Mouse (Mus musculus): ENCODE measurements at regions not wholly inside any gene's neighbourhood (a gene's known extent, or its start where the extent isn't known, plus 50 kb on each side); places are given as distances from the start of the nearest gene placed in this dataset.

GRCm38 (mm10) chr17:45938284-45938683 lies 93.9 kb downstream of the Vegfa start:
- DNase-seq (ENCODE audit: low spot score) (no peak), ATAC-seq (ENCODE audit: insufficient read depth, low read depth) (no peak)
- no peaks in the 10 kb centered on the region for H3K36me3 ChIP-seq (replicated peaks; ENCODE audit: control insufficient read depth, insufficient read depth, low read length)
- no peak overlapping the region for H3K9ac ChIP-seq (replicated peaks; ENCODE audit: low read depth, low read length)
- TF ChIP-seq EP300 (IDR thresholded peaks at IDR 0.05; ENCODE audit: low read depth): no peak
- no peak for TF ChIP-seq CTCF (IDR thresholded peaks at IDR 0.05; ENCODE audit: low read depth)
- H3K4me1 ChIP-seq (ENCODE audit: control insufficient read depth, insufficient read depth): no peaks in the 10 kb centered on the region
- WGBS: 89% methylated on average over 1 of the region's 1 CpGs
- no peaks in the 10 kb centered on the region for H3K27me3 ChIP-seq (ENCODE audit: control insufficient read depth, insufficient read depth, low read length)
- no peak overlapping the region for H3K4me3 ChIP-seq (ENCODE audit: low read depth, low read length)
- H3K27ac ChIP-seq (ENCODE audit: low read depth): no peak overlapping the region
- H3K4me2 ChIP-seq (ENCODE audit: low read depth, low read length): no peak overlapping the region
- no peaks in the 10 kb centered on the region for H3K9me3 ChIP-seq (replicated peaks; ENCODE audit: control insufficient read depth, low read length)

- DNase-seq (ENCODE audit: low spot score) (no peak), ATAC-seq (ENCODE audit: insufficient read depth, low read depth) (no peak)
- TF ChIP-seq CTCF (IDR thresholded peaks at IDR 0.05; ENCODE audit: low read depth) (no peak), EP300 (IDR thresholded peaks at IDR 0.05; ENCODE audit: low read depth) (no peak)
- no peaks in the 10 kb centered on the region for H3K27me3 ChIP-seq (ENCODE audit: control insufficient read depth, insufficient read depth, low read length)
- no peaks in the 10 kb centered on the region for H3K4me1 ChIP-seq (ENCODE audit: control insufficient read depth, insufficient read depth)
- H3K4me3 ChIP-seq (ENCODE audit: low read depth, low read length): no peak overlapping the region
- no peak overlapping the region for H3K9ac ChIP-seq (replicated peaks; ENCODE audit: low read depth, low read length)
- H3K9me3 ChIP-seq (replicated peaks; ENCODE audit: control insufficient read depth, low read length): no peaks in the 10 kb centered on the region
- WGBS: 80% methylated on average over 12 of the region's 12 CpGs
- no peak overlapping the region for H3K4me2 ChIP-seq (ENCODE audit: low read depth, low read length)
- H3K27ac ChIP-seq (ENCODE audit: low read depth): no peak overlapping the region
- no peaks in the 10 kb centered on the region for H3K36me3 ChIP-seq (replicated peaks; ENCODE audit: control insufficient read depth, insufficient read depth, low read length)
Observed at GRCm38 (mm10) chr17:45936577-45936976, 95.6 kb downstream of the Vegfa start.

DNA sequence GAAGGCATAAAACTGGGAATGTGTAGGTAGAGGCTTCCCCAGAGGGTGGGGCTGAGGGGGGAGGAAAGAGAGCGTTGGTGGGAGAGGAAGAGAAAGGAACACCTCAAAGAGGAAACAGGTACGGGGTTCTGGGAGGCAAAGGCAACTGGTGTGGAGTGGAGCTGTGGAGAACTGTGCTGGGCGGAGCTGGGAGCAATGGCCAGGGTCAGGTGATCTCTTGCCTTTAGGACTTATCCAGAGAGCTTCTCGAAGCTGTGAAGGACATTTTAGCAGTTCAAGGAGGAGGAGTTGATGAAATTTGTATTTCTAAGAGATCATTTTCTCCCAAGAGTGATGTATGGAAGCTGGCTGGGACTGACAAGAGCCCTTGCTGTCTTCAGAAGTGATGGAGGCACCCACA lies 96.9 kb downstream of the Vegfa start:
- ATAC-seq (ENCODE audit: insufficient read depth, low read depth) (no peak), DNase-seq (ENCODE audit: low spot score) (no peak)
- Histone ChIP-seq H3K4me2 (ENCODE audit: low read depth, low read length) (no peak overlapping the region), H3K9ac (replicated peaks; ENCODE audit: low read depth, low read length) (no peak overlapping the region), H3K9me3 (replicated peaks; ENCODE audit: control insufficient read depth, low read length) (no peaks in the 10 kb centered on the region), H3K27ac (ENCODE audit: low read depth) (no peak overlapping the region), H3K4me1 (ENCODE audit: control insufficient read depth, insufficient read depth) (no peaks in the 10 kb centered on the region), H3K27me3 (ENCODE audit: control insufficient read depth, insufficient read depth, low read length) (no peaks in the 10 kb centered on the region), H3K4me3 (ENCODE audit: low read depth, low read length) (no peak overlapping the region), H3K36me3 (replicated peaks; ENCODE audit: control insufficient read depth, insufficient read depth, low read length) (no peaks in the 10 kb centered on the region)
- 71% methylated on average over 4 of the region's 4 CpGs for WGBS
- TF ChIP-seq CTCF (IDR thresholded peaks at IDR 0.05; ENCODE audit: low read depth) (no peak), EP300 (IDR thresholded peaks at IDR 0.05; ENCODE audit: low read depth) (no peak)

GRCm38 (mm10) chr17:45934002-45934401 lies 98.2 kb downstream of the Vegfa start:
- H3K4me3 ChIP-seq (ENCODE audit: low read depth, low read length): no peak overlapping the region
- TF ChIP-seq EP300 (IDR thresholded peaks at IDR 0.05; ENCODE audit: low read depth): no peak
- TF ChIP-seq CTCF (IDR thresholded peaks at IDR 0.05; ENCODE audit: low read depth): no peak
- no peak for ATAC-seq (ENCODE audit: insufficient read depth, low read depth)
- no peaks in the 10 kb centered on the region for H3K36me3 ChIP-seq (replicated peaks; ENCODE audit: control insufficient read depth, insufficient read depth, low read length)
- H3K9ac ChIP-seq (replicated peaks; ENCODE audit: low read depth, low read length): no peak overlapping the region
- DNase-seq (ENCODE audit: low spot score): no peak
- 56% methylated on average over 2 of the region's 2 CpGs for WGBS
- H3K9me3 ChIP-seq (replicated peaks; ENCODE audit: control insufficient read depth, low read length): no peaks in the 10 kb centered on the region
- H3K4me1 ChIP-seq (ENCODE audit: control insufficient read depth, insufficient read depth): no peaks in the 10 kb centered on the region
- no peaks in the 10 kb centered on the region for H3K27me3 ChIP-seq (ENCODE audit: control insufficient read depth, insufficient read depth, low read length)
- H3K4me2 ChIP-seq (ENCODE audit: low read depth, low read length): no peak overlapping the region
- no peak overlapping the region for H3K27ac ChIP-seq (ENCODE audit: low read depth)

GRCm38 (mm10) chr17:45933034-45933433 lies 99.1 kb downstream of the Vegfa start:
- Histone ChIP-seq H3K4me1 (ENCODE audit: control insufficient read depth, insufficient read depth) (no peaks in the 10 kb centered on the region), H3K27ac (ENCODE audit: low read depth) (no peak overlapping the region), H3K27me3 (ENCODE audit: control insufficient read depth, insufficient read depth, low read length) (0 out of 2 replicates have a peak, but pooled peaks cover 3% of the 10 kb centered on the region), H3K4me2 (ENCODE audit: low read depth, low read length) (no peak overlapping the region), H3K36me3 (replicated peaks; ENCODE audit: control insufficient read depth, insufficient read depth, low read length) (no peaks in the 10 kb centered on the region), H3K9me3 (replicated peaks; ENCODE audit: control insufficient read depth, low read length) (no peaks in the 10 kb centered on the region), H3K9ac (replicated peaks; ENCODE audit: low read depth, low read length) (no peak overlapping the region), H3K4me3 (ENCODE audit: low read depth, low read length) (no peak overlapping the region)
- 45% methylated on average over 10 of the region's 10 CpGs for WGBS
- ATAC-seq (ENCODE audit: insufficient read depth, low read depth): no peak
- DNase-seq (ENCODE audit: low spot score): no peak
- TF ChIP-seq EP300 (IDR thresholded peaks at IDR 0.05; ENCODE audit: low read depth): no peak
- TF ChIP-seq CTCF (IDR thresholded peaks at IDR 0.05; ENCODE audit: low read depth): no peak

DNA sequence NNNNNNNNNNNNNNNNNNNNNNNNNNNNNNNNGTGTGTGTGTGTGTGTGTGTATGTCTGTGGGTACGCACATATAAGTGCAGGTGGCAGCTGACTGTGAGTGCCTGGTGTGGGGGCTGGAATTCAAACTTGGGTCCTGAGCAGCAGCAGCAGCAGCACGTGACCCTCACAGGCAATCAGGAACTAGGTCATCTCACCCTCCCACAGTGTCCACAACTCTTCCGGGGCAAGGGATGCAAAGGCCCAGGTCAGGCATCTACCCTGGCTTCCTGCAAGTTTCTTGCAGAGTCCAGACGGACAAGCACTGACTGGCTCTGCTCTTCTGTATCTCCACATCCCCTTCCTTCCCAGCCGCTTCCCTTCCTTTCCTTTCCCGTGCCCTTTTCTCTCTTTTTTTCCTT lies 99.6 kb downstream of the Vegfa start:
- ATAC-seq (ENCODE audit: insufficient read depth, low read depth) (no peak), DNase-seq (ENCODE audit: low spot score) (no peak)
- H3K4me3 ChIP-seq (ENCODE audit: low read depth, low read length): no peak overlapping the region
- H3K9ac ChIP-seq (replicated peaks; ENCODE audit: low read depth, low read length): no peak overlapping the region
- TF ChIP-seq EP300 (IDR thresholded peaks at IDR 0.05; ENCODE audit: low read depth): no peak
- TF ChIP-seq CTCF (IDR thresholded peaks at IDR 0.05; ENCODE audit: low read depth): no peak
- H3K4me2 ChIP-seq (ENCODE audit: low read depth, low read length): no peak overlapping the region
- H3K9me3 ChIP-seq (replicated peaks; ENCODE audit: control insufficient read depth, low read length): no peaks in the 10 kb centered on the region
- H3K36me3 ChIP-seq (replicated peaks; ENCODE audit: control insufficient read depth, insufficient read depth, low read length): no peaks in the 10 kb centered on the region
- H3K27ac ChIP-seq (ENCODE audit: low read depth): no peak overlapping the region
- H3K4me1 ChIP-seq (ENCODE audit: control insufficient read depth, insufficient read depth): no peaks in the 10 kb centered on the region
- 0 out of 2 replicates have a peak, but pooled peaks cover 3% of the 10 kb centered on the region for H3K27me3 ChIP-seq (ENCODE audit: control insufficient read depth, insufficient read depth, low read length)
- WGBS: 67% methylated on average over 6 of the region's 6 CpGs

All from heart, postnatal 0 days (tissue).